Comparison of ENCODE assay signal across 8 mouse cellular contexts in genomic region chr2:168742059-168742627, GRCm38 (mm10). TPM values are rescaled to one million over a fixed set of nuclear protein-coding genes. Genes with fewer than 3 reads are reported as not detected.
DNase-seq lines count a peak whose midpoint lies in the region; ATAC-seq and TF ChIP-seq lines count a peak whose summit lies in the region.

Gene Atp9a (minus strand): TSS chr2:168742409.

- peak within 1 kb of the TSS; percentile 98 for H3K4me3 ChIP-seq in brown adipose tissue, adult 24 weeks (ENCODE audit: insufficient read depth, low read depth, low read length)
- H3K4me3 ChIP-seq in forebrain, embryonic 14.5 days (ENCODE audit: low read depth, low read length), result peak within 1 kb of the TSS; percentile 87
- H3K4me3 ChIP-seq in heart, embryonic 16.5 days (ENCODE audit: low read length), result peak within 1 kb of the TSS; percentile 92
- peak within 1 kb of the TSS; percentile 73 for H3K4me3 ChIP-seq in liver, embryonic 11.5 days (ENCODE audit: low read depth, low read length)
- H3K4me3 ChIP-seq in neural tube, embryonic 11.5 days (ENCODE audit: low read depth, low read length), result peak within 1 kb of the TSS; percentile 86
- peak within 1 kb of the TSS; percentile 55 for H3K4me3 ChIP-seq in thymus, adult 2 months (ENCODE audit: control insufficient read depth, insufficient read depth, low read length)

- peaks cover 5% of the 10 kb centered on the region; the same call in 1 of the 2 replicates for H3K4me1 ChIP-seq in brown adipose tissue, adult 24 weeks (ENCODE audit: control insufficient read depth, insufficient read depth, insufficient read length, low read length)
- 0 out of 2 replicates have a peak, but pooled peaks cover 3% of the 10 kb centered on the region for H3K4me1 ChIP-seq in forebrain, embryonic 14.5 days (ENCODE audit: control insufficient read depth, insufficient read depth, low read length)
- no peaks in the 10 kb centered on the region for H3K4me1 ChIP-seq in heart, embryonic 16.5 days (ENCODE audit: control insufficient read depth, insufficient read depth, low read length)
- no peaks in the 10 kb centered on the region for H3K4me1 ChIP-seq in liver, embryonic 11.5 days (replicated peaks; ENCODE audit: control insufficient read depth, insufficient read depth, low read length)
- H3K4me1 ChIP-seq in neural tube, embryonic 11.5 days (ENCODE audit: control insufficient read depth, insufficient read depth, low read length), result no peaks in the 10 kb centered on the region
- peaks cover 3% of the 10 kb centered on the region; the same call in 1 of the 2 replicates for H3K4me1 ChIP-seq in thymus, adult 2 months (replicated peaks; ENCODE audit: control insufficient read depth, insufficient read depth, low read length)

- WGBS in forebrain, embryonic 14.5 days, result 12% methylated on average over 21 of the region's 33 CpGs
- 6% methylated on average over 32 of the region's 33 CpGs for WGBS in heart, embryonic 16.5 days
- WGBS in liver, embryonic 11.5 days, result 8% methylated on average over 33 of the region's 33 CpGs
- 18% methylated on average over 12 of the region's 33 CpGs for WGBS in neural tube, embryonic 11.5 days
- 7% methylated on average over 33 of the region's 33 CpGs for WGBS in thymus, adult 2 months

- no peak for TF ChIP-seq POLR2A in thymus, adult 2 months (IDR thresholded peaks at IDR 0.05; ENCODE audit: control insufficient read depth, extremely low read depth, insufficient read depth, low read length, poor library complexity)

- peak within 1 kb of the TSS; percentile 85 for H3K27ac ChIP-seq in brown adipose tissue, adult 24 weeks (replicated peaks; ENCODE audit: low read depth, low read length)
- H3K27ac ChIP-seq in forebrain, embryonic 14.5 days (ENCODE audit: low read depth, low read length), result peak within 1 kb of the TSS; percentile 94
- peak within 1 kb of the TSS; percentile 61 for H3K27ac ChIP-seq in heart, embryonic 16.5 days (ENCODE audit: low read length)
- H3K27ac ChIP-seq in liver, embryonic 11.5 days (ENCODE audit: low read depth, low read length), result no peak within 1 kb of the TSS; the same call in 1 of the 2 replicates
- peak within 1 kb of the TSS; percentile 73 for H3K27ac ChIP-seq in neural tube, embryonic 11.5 days (ENCODE audit: low read depth, low read length)
- no peak within 1 kb of the TSS for H3K27ac ChIP-seq in thymus, adult 2 months (ENCODE audit: control insufficient read depth, insufficient read depth, low read length)

- H3K4me2 ChIP-seq in forebrain, embryonic 14.5 days (ENCODE audit: low read length), result peak within 1 kb of the TSS; percentile 61
- H3K4me2 ChIP-seq in heart, embryonic 16.5 days (ENCODE audit: low read depth, low read length), result peak within 1 kb of the TSS; percentile 72
- H3K4me2 ChIP-seq in liver, embryonic 11.5 days, result peak within 1 kb of the TSS; percentile 91
- peak within 1 kb of the TSS; percentile 82 for H3K4me2 ChIP-seq in neural tube, embryonic 11.5 days (ENCODE audit: low read depth)

- no peaks in the 10 kb centered on the region for H3K9me3 ChIP-seq in forebrain, embryonic 14.5 days (replicated peaks; ENCODE audit: control insufficient read depth, low read length)
- H3K9me3 ChIP-seq in heart, embryonic 16.5 days (replicated peaks; ENCODE audit: control insufficient read depth, low read length), result peaks cover 4% of the 10 kb centered on the region; the same call in 1 of the 2 replicates
- H3K9me3 ChIP-seq in liver, embryonic 11.5 days (ENCODE audit: control insufficient read depth, low read length), result no peaks in the 10 kb centered on the region
- H3K9me3 ChIP-seq in neural tube, embryonic 11.5 days (ENCODE audit: control insufficient read depth, low read length), result peaks cover 3% of the 10 kb centered on the region; the same call in 1 of the 2 replicates

- no peak for TF ChIP-seq CTCF in thymus, adult 2 months (IDR thresholded peaks at IDR 0.05; ENCODE audit: borderline replicate concordance, control insufficient read depth, extremely low read depth, insufficient read depth, low read length, poor library complexity)

- H3K36me3 ChIP-seq in forebrain, embryonic 14.5 days (ENCODE audit: control insufficient read depth, insufficient read depth, low read length), result no peaks in the 10 kb centered on the region
- no peaks in the 10 kb centered on the region for H3K36me3 ChIP-seq in heart, embryonic 16.5 days (ENCODE audit: control insufficient read depth, insufficient read depth)
- no peaks in the 10 kb centered on the region for H3K36me3 ChIP-seq in liver, embryonic 11.5 days (ENCODE audit: control insufficient read depth, insufficient read depth, low read length)
- H3K36me3 ChIP-seq in neural tube, embryonic 11.5 days (ENCODE audit: control insufficient read depth, insufficient read depth, low read length), result no peaks in the 10 kb centered on the region
- H3K36me3 ChIP-seq in thymus, adult 2 months (ENCODE audit: control insufficient read depth, insufficient read depth, low read length), result no peaks in the 10 kb centered on the region

- peak; percentile 66 for ATAC-seq in forebrain, embryonic 14.5 days
- peak; percentile 39; the same call in 1 of the 2 replicates for ATAC-seq in heart, embryonic 16.5 days (replicated peaks; ENCODE audit: extremely low read depth, insufficient read depth, low FRiP score)
- no peak for ATAC-seq in liver, embryonic 11.5 days (replicated peaks; ENCODE audit: low FRiP score)
- peak; percentile 42; the same call in 1 of the 2 replicates for ATAC-seq in neural tube, embryonic 11.5 days (ENCODE audit: insufficient read depth, low FRiP score, low TSS enrichment)

- no peaks in the 10 kb centered on the region for H3K27me3 ChIP-seq in forebrain, embryonic 14.5 days (replicated peaks; ENCODE audit: control insufficient read depth, insufficient read depth, low read length)
- no peaks in the 10 kb centered on the region for H3K27me3 ChIP-seq in heart, embryonic 16.5 days (ENCODE audit: control insufficient read depth, insufficient read depth, low read length)
- peaks cover 13% of the 10 kb centered on the region for H3K27me3 ChIP-seq in liver, embryonic 11.5 days (replicated peaks; ENCODE audit: control insufficient read depth, insufficient read depth, low read length)
- no peaks in the 10 kb centered on the region for H3K27me3 ChIP-seq in neural tube, embryonic 11.5 days (ENCODE audit: control insufficient read depth, insufficient read depth, low read length)
- no peaks in the 10 kb centered on the region for H3K27me3 ChIP-seq in thymus, adult 2 months (ENCODE audit: control insufficient read depth, insufficient read depth, low read length)

- H3K9ac ChIP-seq in forebrain, embryonic 14.5 days (ENCODE audit: low read length), result peak within 1 kb of the TSS; percentile 97
- peak within 1 kb of the TSS; percentile 87 for H3K9ac ChIP-seq in heart, embryonic 16.5 days (ENCODE audit: low read length)
- H3K9ac ChIP-seq in liver, embryonic 11.5 days (ENCODE audit: low read depth, low read length), result peak within 1 kb of the TSS; percentile 54
- peak within 1 kb of the TSS; percentile 92 for H3K9ac ChIP-seq in neural tube, embryonic 11.5 days (ENCODE audit: low read length)

- peak; percentile 45 to 55 for DNase-seq in CD8-positive naive resting alpha-beta T cell, adult 2 months (ENCODE audit: low read depth in 2 of 2, low spot score in 2 of 2)
- DNase-seq in forebrain, embryonic 14.5 days (ENCODE audit: low spot score), result peak; percentile 71
- DNase-seq in kidney, postnatal 14 days, result peak; percentile 70
- DNase-seq in liver, embryonic 11.5 days (ENCODE audit: low spot score), result peak; percentile 46
- DNase-seq in neural tube, embryonic 11.5 days (ENCODE audit: low spot score), result peak; percentile 69
- peak; percentile 60 for DNase-seq in thymus, adult 2 months

RNA-seq across cellular contexts. Expression of gene Atp9a, which starts in this region (rescaled TPM):
- 49.7 and 51.4 TPM in 2 replicates for polyA plus RNA-seq in brown adipose tissue, adult 24 weeks (2012; ENCODE audit: insufficient read depth, insufficient read length, missing spikeins)
- 42.4 and 46.2 TPM in 2 replicates for polyA plus RNA-seq in forebrain, embryonic 14.5 days (2014; fragmentation: Nextera tagmentation; extraction: Ambion mirVana)
- polyA plus RNA-seq in heart, embryonic 16.5 days (2015; fragmentation: Nextera tagmentation; extraction: Ambion mirVana), result 11.4 and 12.5 TPM in 2 replicates
- polyA plus RNA-seq in liver, embryonic 11.5 days (2014; fragmentation: Nextera tagmentation; extraction: Ambion mirVana), result 4.4 and 5.5 TPM in 2 replicates
- 24.7 and 30.4 TPM in 2 replicates for polyA plus RNA-seq in neural tube, embryonic 11.5 days (2014; fragmentation: Nextera tagmentation; extraction: Ambion mirVana)
- polyA plus RNA-seq in thymus, adult 2 months (2012; rRNA removed), result 20.5 and 29.9 TPM in 2 replicates

Comparison
In these comparisons a context has a peak if more than half of its experiments do, and no peak if none do; other contexts are left out.
1. H3K27ac ChIP-seq: peak in brown adipose tissue, adult 24 weeks (single experiment), forebrain, embryonic 14.5 days (single experiment), heart, embryonic 16.5 days (single experiment) and neural tube, embryonic 11.5 days (single experiment); none in liver, embryonic 11.5 days (single experiment) and thymus, adult 2 months (single experiment).
2. Peak in every context shown above with its lines, with median percentiles within 50 percentile points of each other: DNase-seq, H3K4me3 ChIP-seq, H3K4me2 ChIP-seq and H3K9ac ChIP-seq.